Mouse (Mus musculus) hindbrain, embryonic 10.5 days (tissue): Measurements from ENCODE around the gene Nkapl. TPM values are rescaled to one million over a fixed set of nuclear protein-coding genes. Genes with fewer than 3 reads are reported as not detected.

Source experiments
- DNase-seq: peaks from one replicate; pipeline ENCODE4 v3.0.0-alpha.2; 2017; ENCODE audit warnings: low spot score
- H3K27ac ChIP-seq: fragments of 300-500 bp; sonication (generic); 2 replicates; pipeline ENCODE4 v1.5.1; 2016; ENCODE audit warnings: mild to moderate bottlenecking, moderate library complexity
- H3K27me3 ChIP-seq: fragments of 300-500 bp; sonication (generic); 2 replicates; pipeline ENCODE4 v1.6.1; 2016; ENCODE audit warnings: mild to moderate bottlenecking; ENCODE audit not compliant: poor library complexity, insufficient read depth, severe bottlenecking
- H3K36me3 ChIP-seq: fragments of 300-500 bp; sonication (generic); 2 replicates; pipeline ENCODE4 v1.6.1; 2016; ENCODE audit warnings: mild to moderate bottlenecking, moderate library complexity
- H3K4me1 ChIP-seq: fragments of 300-500 bp; sonication (generic); replicated peaks from 2 replicates; pipeline ENCODE4 v1.6.1; 2016; ENCODE audit warnings: mild to moderate bottlenecking
- H3K4me3 ChIP-seq: fragments of 300-500 bp; sonication (generic); 2 replicates; pipeline ENCODE4 v1.5.1; 2016; ENCODE audit warnings: mild to moderate bottlenecking, moderate library complexity
- H3K9me3 ChIP-seq: fragments of 300-500 bp; sonication (generic); 2 replicates; pipeline ENCODE4 v1.6.1; 2016; ENCODE audit warnings: mild to moderate bottlenecking, moderate library complexity
- WGBS: fragments of 180-500 bp; shearing (Covaris S2); methylation state at CpG from one replicate; pipeline ENCODE4 v1.1.7; 2016; 5-methylcytosine and 5-hydroxymethylcytosine counted together
- polyA plus RNA-seq: library from polyadenylated mRNA; unstranded; fragments of >200 nt; fragmentation: Nextera tagmentation; extraction: Ambion mirVana; gene quantifications from 2 replicates; pipeline ENCODE4 v1.2.1, GENCODE M21; 2016

Nkapl gene
- polyA plus RNA-seq, 1 experiment from 2014 or later, result 2.0 TPM

DNA sequence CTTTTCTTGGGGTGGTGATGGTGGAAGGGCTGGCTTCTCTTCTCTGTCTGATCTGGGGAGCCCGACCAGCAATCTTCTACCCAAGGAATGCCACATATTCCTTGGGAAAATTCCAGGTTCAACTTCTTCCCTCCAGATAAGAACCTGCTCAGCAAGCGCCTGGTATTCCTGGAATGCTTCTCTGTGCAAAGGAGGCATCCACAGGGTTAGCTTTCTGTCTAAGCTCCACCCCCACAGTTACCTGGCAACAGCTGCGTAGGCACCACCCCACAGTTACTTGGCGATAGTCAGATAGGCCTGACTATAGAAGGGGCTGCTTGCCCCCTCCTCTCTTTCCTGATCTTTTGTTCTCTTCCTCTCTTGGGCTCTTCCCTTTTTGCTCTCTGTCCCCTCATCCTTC, 12.0 kb downstream of the Nkapl start:
- DNase-seq, result peak; percentile 15
- Histone ChIP-seq H3K4me3 (no peak overlapping the region), H3K4me1 (peaks cover 19% of the 10 kb centered on the region), H3K9me3 (no peaks in the 10 kb centered on the region), H3K36me3 (0 out of 2 replicates have a peak, but pooled peaks cover 3% of the 10 kb centered on the region), H3K27ac (no peak overlapping the region), H3K27me3 (peaks cover 5% of the 10 kb centered on the region; the same call in 1 of the 2 replicates)
- WGBS, result 15% methylated on average over 4 of the region's 4 CpGs

DNA sequence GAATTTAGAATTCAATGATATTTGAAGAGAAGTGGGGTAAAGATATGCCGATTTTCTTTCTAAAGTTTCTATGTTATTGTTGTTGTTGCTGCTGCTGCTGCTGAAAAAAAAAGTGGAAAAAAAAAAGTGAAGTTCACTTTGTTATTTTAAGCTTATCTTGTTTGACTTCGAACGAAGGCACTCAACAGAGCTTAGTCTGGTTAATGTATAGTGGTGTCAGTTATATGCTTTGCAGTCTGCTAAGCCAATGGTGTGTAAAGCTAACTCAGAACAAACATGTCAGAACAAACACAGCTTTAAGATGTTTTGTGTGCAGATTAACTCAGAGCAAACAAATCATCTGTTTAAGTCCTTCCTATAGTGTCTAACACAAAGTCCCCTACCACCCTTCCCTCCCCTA, 14.2 kb downstream of the Nkapl start:
- H3K4me3 ChIP-seq, result peak overlapping the region; percentile 82; the same call in 1 of the 2 replicates
- peaks cover 19% of the 10 kb centered on the region for H3K4me1 ChIP-seq
- H3K9me3 ChIP-seq, result no peaks in the 10 kb centered on the region
- peaks cover 5% of the 10 kb centered on the region; the same call in 1 of the 2 replicates for H3K27me3 ChIP-seq
- DNase-seq, result no peak
- WGBS, result 88% methylated on average over 3 of the region's 3 CpGs
- H3K36me3 ChIP-seq, result peaks cover 9% of the 10 kb centered on the region; the same call in 1 of the 2 replicates
- H3K27ac ChIP-seq, result no peak overlapping the region

DNA sequence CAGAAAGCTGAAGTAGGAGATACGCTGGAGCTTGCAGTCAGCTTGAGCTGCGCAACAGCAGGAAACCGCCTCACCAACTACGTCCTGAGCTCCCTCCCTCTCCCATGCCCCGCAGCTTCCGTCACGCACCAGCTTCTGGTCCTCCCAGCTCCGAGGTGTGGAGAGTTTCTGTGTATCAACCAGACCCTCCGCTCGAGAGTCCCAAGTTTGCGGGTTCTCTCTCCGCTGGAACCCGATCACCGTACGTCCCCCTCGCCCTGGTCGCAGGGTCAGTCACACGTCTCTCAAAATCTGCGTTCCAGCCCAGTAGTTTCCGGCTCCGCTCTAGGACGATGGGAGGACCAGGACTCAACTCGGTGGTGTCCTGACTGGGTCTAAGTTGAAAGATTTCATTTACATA, 14.9 kb downstream of the Nkapl start, which contains the start of gene Zscan26:
Gene Zscan26 (minus strand): TSS at position 282 of the 400 bp plus-strand sequence.
- peaks cover 5% of the 10 kb centered on the region; the same call in 1 of the 2 replicates for H3K27me3 ChIP-seq

DNA sequence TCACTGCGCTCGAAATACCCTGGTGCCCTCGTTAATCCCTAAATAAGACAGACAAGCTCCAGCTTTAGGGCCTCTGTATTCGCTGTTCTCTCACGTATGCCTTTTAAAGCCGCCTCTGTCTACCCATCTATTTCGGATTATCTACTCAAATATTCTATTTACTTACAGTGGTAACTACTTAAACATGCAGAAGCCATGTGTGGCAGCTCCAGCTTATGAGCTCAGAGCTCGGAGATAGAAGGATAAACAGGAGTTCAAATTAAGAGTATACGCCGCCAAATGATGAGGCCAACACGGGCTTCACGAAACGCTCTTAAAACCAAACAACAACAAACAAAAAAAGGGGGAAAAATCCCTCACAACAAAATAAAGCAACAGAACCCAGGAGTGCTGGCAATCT, 15.3 kb downstream of the Nkapl start:
- peaks cover 5% of the 10 kb centered on the region; the same call in 1 of the 2 replicates for H3K27me3 ChIP-seq
- peaks cover 20% of the 10 kb centered on the region for H3K36me3 ChIP-seq
- peaks cover 19% of the 10 kb centered on the region for H3K4me1 ChIP-seq
- no peaks in the 10 kb centered on the region for H3K9me3 ChIP-seq
- WGBS, result 5% methylated on average over 13 of the region's 13 CpGs
- peak overlapping the region; percentile 91 for H3K27ac ChIP-seq
- H3K4me3 ChIP-seq, result peak overlapping the region; percentile 82
- DNase-seq, result peak; percentile 9

More for the DNA sequence above, 14.9 kb downstream of the Nkapl start, which contains the start of gene Zscan26:
- peaks cover 16% of the 10 kb centered on the region for H3K36me3 ChIP-seq
- WGBS, result under 1% methylated on average over 23 of the region's 23 CpGs
- H3K27ac ChIP-seq, result peak within 1 kb of the TSS; percentile 91
- H3K4me3 ChIP-seq, result peak within 1 kb of the TSS; percentile 82
- peak; percentile 88 for DNase-seq
- peaks cover 19% of the 10 kb centered on the region for H3K4me1 ChIP-seq
- no peaks in the 10 kb centered on the region for H3K9me3 ChIP-seq

DNA sequence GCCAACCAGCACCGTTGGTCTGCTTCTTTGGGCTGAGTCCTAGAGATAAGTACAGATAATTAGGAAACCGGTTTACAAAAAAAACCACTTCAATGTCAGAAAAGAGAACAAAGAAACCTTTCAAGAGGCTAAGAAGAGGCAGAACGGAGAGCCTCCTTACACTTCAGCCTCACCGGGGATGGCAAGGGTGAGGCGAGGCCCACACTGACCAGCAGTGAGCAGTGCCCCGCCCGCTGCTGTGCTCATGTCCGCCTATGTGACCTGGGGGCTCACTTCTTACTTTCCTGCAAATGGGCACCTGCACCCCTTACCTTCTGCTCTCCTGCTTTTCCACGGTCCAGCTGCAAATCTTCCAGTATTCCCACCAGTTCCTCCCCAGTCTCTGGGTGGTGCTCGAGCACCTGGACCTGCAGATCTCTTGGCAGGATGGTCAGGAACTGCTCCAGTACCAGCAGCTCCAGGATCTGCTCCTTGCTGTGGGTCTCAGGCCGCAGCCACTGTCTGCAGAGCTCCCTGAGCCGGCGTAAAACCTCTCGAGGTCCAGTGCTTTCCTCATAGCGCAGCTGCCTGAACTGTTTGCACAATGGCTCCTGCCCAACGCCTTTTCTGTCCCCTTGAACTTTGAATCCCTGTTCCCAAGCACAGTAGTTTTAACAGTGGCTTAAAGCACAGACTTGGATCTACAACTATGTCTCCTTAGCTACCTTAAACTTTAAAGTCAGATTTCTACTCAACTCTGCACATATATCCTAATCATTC, 20.3 kb downstream of the Nkapl start:
- DNase-seq, result no peak
- WGBS, result 81% methylated on average over 16 of the region's 16 CpGs
- Histone ChIP-seq H3K9me3 (no peaks in the 10 kb centered on the region), H3K4me3 (no peak overlapping the region), H3K36me3 (peaks cover 70% of the 10 kb centered on the region), H3K27me3 (no peaks in the 10 kb centered on the region), H3K27ac (no peak overlapping the region), H3K4me1 (peaks cover 12% of the 10 kb centered on the region)

DNA sequence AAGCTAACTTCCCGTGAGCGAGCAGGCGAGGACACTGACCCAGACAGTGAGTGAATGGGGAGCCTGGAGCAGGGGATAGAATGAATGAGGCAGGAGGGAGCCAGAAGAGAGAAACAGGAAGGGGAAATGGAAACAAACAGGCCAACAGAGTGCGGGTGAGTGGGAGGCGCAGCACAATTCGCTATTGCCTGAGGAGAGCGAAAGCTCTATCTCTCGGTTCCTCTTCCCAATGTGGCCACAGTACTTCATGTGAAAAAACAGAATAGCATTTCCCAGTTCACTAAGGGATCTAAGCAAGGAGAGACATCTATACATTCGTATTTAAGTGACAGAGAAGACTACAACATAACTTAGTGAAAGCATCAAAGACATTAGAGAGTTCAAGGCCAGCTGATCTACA, 21.5 kb downstream of the Nkapl start:
- Histone ChIP-seq H3K4me3 (no peak overlapping the region), H3K36me3 (peaks cover 72% of the 10 kb centered on the region), H3K27ac (no peak overlapping the region), H3K27me3 (no peaks in the 10 kb centered on the region), H3K4me1 (peaks cover under 1% of the 10 kb centered on the region; the same call in 1 of the 2 replicates), H3K9me3 (no peaks in the 10 kb centered on the region)
- no peak for DNase-seq
- 93% methylated on average over 9 of the region's 9 CpGs for WGBS

DNA sequence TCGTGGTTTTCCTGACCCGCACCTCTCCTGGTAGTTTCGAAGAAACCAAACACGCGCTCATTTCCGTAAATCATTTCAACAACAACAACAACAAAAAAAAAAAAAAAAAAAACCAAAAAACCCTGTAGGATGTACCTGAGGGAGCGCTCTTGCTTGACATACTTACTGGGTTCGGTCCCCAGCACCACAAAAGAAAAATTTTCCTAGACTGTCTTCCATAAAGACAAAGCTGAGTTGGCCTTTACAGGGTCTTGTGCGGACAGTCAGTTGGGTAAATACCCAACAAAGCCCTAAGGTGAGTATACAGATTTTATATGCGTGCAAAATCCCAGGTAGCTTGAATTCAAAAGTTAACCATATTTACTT, 27.1 kb downstream of the Nkapl start:
- Histone ChIP-seq H3K4me3 (peak overlapping the region; percentile 67), H3K36me3 (peaks cover 33% of the 10 kb centered on the region), H3K27ac (peak overlapping the region; percentile 88), H3K9me3 (no peaks in the 10 kb centered on the region), H3K4me1 (peaks cover 18% of the 10 kb centered on the region), H3K27me3 (no peaks in the 10 kb centered on the region)
- peak; percentile 6 for DNase-seq
- WGBS, result 15% methylated on average over 10 of the region's 10 CpGs

DNA sequence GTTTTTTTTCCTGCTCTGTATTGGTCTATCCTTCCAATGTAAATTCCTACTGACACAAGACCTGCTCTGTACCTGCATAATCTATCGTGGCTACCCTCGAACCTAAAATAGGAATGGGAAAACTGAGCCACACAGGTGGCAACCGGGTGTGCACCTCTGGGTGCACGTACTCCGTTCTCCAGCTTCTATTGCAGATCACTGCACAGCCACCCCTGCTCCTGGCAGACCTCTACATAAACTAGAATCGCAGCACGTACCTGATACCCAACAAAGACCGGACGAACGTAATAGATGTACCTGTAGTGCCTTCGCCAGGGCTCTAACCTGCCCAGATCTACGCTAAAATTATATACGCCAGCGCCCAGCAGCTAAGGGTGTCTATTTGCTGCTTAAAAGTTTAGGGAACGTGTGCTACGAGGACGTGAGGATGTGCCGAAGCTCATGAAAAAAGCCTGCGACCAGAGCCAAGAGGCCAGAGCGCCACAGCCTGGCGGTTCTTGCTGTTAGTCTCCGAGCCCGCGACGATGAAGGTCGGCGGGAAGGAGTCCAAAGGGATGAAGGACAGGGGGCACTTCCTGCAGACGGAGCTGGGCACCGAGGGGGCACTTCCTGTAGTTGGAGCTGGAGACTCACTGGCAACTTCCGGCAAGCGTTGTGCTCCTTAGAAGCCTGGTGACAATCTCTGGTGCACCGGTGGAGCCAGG, 27.7 kb downstream of the Nkapl start, which contains the start of gene Pgbd1:
Gene Pgbd1 (minus strand): TSS at position 556 of the 704 bp plus-strand sequence.
- DNase-seq, result peak; percentile 83
- 1% methylated on average over 32 of the region's 32 CpGs for WGBS
- no peaks in the 10 kb centered on the region for H3K27me3 ChIP-seq
- peak within 1 kb of the TSS; percentile 67 for H3K4me3 ChIP-seq
- peaks cover 28% of the 10 kb centered on the region for H3K36me3 ChIP-seq
- no peaks in the 10 kb centered on the region for H3K9me3 ChIP-seq
- peaks cover 18% of the 10 kb centered on the region for H3K4me1 ChIP-seq
- peak within 1 kb of the TSS; percentile 88 for H3K27ac ChIP-seq

DNA sequence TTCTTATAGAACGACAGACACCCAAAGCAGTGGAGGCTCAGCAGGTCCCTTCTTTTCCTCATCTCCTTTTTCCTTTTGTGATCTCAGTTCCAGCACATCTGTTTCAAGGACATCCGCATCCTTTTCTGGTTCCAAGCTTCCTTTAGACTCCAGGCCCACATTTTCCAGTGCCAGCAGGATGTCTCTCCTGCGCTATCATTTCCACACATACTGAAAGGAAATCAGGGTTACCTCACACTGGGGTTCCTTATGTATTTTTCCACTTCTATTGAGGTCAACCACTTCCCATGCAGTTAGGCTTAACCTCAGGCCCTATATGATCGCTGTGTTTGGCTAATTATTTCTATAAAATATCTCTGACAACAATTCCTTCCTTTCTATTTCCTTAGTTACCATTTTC, 32.8 kb downstream of the Nkapl start:
- H3K27ac ChIP-seq, result no peak overlapping the region
- no peaks in the 10 kb centered on the region for H3K27me3 ChIP-seq
- H3K4me3 ChIP-seq, result no peak overlapping the region
- WGBS, result 84% methylated on average over 4 of the region's 4 CpGs
- H3K9me3 ChIP-seq, result no peaks in the 10 kb centered on the region
- H3K36me3 ChIP-seq, result 0 out of 2 replicates have a peak, but pooled peaks cover 2% of the 10 kb centered on the region
- H3K4me1 ChIP-seq, result peaks cover 8% of the 10 kb centered on the region; the same call in 1 of the 2 replicates
- DNase-seq, result no peak

DNA sequence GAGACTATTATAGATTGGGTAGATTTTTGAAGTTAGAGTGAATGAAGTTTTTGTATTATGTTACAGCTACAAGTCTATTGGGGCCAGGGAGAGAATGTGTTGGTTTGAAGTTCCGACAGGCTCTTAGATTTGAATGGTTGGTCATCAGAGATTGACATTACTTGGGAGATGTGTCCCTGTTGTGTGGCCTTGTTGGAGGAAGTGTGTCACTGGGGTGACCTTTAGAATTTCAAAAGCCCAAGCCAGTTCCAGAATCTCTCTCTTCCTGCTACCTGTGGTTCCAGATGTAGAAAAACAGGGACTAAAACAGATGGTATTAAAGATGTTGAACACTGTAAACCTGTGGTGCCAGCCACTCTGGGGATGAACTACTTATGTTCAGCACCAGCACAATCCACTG, 40.7 kb downstream of the Nkapl start:
- H3K27ac ChIP-seq, result no peak overlapping the region
- 91% methylated on average over 1 of the region's 1 CpGs for WGBS

DNA sequence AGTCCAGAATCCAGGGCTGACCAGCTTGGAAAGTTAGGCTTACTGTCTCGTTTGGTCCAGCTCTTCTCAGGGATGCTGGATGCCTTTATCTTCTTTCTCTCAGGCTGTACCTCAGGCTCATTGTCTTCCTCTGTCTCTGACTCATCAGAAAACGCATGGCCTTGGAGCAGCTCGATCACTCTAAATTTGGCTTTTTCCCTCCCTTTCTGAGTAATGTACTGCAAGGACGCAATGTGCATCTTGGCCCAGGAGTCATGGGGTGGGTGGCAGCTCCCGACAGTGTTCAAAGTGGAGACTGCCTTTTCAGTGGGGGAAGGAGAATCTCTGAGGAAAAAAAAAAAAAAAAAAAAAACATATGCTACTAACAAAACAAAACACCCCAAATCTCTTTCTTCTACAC, 45.0 kb downstream of the Nkapl start:
- Histone ChIP-seq H3K4me1 (no peaks in the 10 kb centered on the region), H3K27ac (no peak overlapping the region), H3K36me3 (no peaks in the 10 kb centered on the region), H3K4me3 (no peak overlapping the region), H3K27me3 (no peaks in the 10 kb centered on the region), H3K9me3 (no peaks in the 10 kb centered on the region)
- DNase-seq, result no peak
- WGBS, result 66% methylated on average over 5 of the region's 5 CpGs

More for the DNA sequence above, 40.7 kb downstream of the Nkapl start:
- DNase-seq, result no peak
- Histone ChIP-seq H3K4me3 (no peak overlapping the region), H3K4me1 (no peaks in the 10 kb centered on the region), H3K27me3 (no peaks in the 10 kb centered on the region), H3K36me3 (0 out of 2 replicates have a peak, but pooled peaks cover 2% of the 10 kb centered on the region), H3K9me3 (no peaks in the 10 kb centered on the region)

DNA sequence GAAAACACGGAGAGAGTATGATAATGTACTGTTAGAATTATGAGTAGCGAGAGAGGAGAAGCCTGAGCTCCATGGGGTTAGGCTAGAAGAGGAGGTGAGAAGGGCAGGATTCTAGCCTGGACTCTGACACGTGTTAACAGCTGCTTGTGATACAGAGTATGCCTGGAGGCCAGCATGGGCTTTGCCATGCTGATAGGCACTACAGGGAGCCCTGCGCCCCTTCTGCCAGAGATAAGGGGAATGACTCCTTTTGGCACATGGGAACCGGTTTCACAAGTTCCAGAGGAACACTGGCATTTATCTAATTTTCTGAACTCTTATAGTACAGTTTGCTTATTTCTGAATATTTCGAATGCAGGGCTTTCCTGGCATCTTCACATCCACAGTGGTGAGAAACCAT, 49.4 kb downstream of the Nkapl start:
- H3K4me3 ChIP-seq, result no peak overlapping the region
- no peaks in the 10 kb centered on the region for H3K36me3 ChIP-seq
- H3K9me3 ChIP-seq, result no peaks in the 10 kb centered on the region
- no peaks in the 10 kb centered on the region for H3K27me3 ChIP-seq
- peaks cover 9% of the 10 kb centered on the region; the same call in 1 of the 2 replicates for H3K4me1 ChIP-seq
- no peak overlapping the region for H3K27ac ChIP-seq
- no peak for DNase-seq
- 66% methylated on average over 6 of the region's 6 CpGs for WGBS
